Mouse (Mus musculus): ENCODE data around the gene Fhit. TPM values are rescaled to one million over a fixed set of nuclear protein-coding genes. Genes with fewer than 3 reads are reported as not detected.

Fhit gene
- polyA plus RNA-seq, 1 experiment from 2014 or later: 13.3 TPM

DNA sequence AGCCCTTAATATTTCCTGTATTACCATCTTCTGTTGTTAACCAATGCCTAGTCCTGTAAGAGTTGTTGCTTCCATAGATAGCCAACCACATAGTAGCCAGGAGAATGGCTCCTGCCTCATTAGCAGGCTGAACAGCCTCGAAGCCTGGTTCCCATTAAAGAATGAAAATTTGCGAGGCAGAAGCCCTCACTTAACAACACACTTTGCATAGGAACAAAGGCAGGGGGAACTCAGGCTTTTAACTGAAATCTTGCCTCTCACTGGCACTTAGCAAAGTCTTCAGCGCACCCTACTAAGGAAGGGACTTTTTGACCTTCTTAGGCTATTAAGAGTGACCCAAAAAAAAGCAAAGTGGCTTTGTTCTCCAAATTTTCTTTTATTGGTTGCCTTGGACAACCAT, 1529.3 kb downstream of the Fhit start:
- H3K27me3 ChIP-seq (ENCODE audit: insufficient read depth, low read length): no peaks in the 10 kb centered on the region
- no peak for TF ChIP-seq CTCF (IDR thresholded peaks at IDR 0.05; ENCODE audit: low read depth)
- no peak overlapping the region for H3K4me3 ChIP-seq (replicated peaks; ENCODE audit: low read depth, low read length)
- no peaks in the 10 kb centered on the region for H3K4me1 ChIP-seq (replicated peaks; ENCODE audit: insufficient read depth, low read length)
- H3K9ac ChIP-seq (ENCODE audit: low read depth, low read length): no peak overlapping the region
- WGBS: 27% methylated on average over 3 of the region's 3 CpGs
- H3K9me3 ChIP-seq (replicated peaks; ENCODE audit: low read length): no peaks in the 10 kb centered on the region
- no peak overlapping the region for H3K4me2 ChIP-seq (ENCODE audit: low read length)
- no peaks in the 10 kb centered on the region for H3K36me3 ChIP-seq (ENCODE audit: insufficient read depth, low read length)
- ATAC-seq (replicated peaks; ENCODE audit: low FRiP score, low read depth): no peak
- DNase-seq (ENCODE audit: low spot score): no peak
- no peak overlapping the region for H3K27ac ChIP-seq

DNA sequence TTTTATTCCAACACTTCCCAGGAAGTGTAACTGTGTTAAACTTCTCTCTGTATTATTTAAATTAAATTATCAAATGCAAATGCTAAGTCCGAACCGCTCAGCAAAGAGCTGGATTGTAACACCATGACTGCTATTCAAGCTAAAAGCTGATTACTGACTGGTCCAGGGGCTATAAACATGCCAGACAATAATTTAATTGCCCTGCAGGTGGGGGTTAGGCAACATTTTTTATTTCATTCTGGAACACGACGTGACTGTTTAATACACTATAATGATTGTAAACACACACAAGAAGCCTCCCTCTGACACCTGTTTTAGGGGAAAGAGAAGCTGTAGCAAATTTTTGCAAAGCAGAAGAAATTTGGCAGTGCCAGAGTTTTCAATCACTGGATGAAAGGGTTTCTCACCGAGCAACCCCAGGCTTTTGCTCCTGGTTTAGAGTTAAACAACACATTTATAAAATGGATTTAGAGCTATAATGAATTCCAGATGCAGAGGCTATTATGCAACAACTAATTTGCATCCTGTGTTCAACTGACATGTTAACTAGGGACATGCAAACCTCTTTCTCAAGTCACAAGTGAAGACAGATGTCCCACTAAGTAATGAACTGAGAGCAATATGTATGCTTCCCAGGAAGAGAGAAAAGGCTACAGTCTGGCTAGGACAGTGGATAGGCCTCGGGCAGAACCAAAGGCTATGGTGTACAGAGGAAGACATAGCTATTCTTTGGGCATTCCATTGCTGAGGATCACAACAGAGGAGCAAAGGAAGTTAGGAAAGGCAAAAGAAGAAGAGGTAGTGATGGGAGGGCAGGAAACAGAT, 1538.4 kb downstream of the Fhit start:
- Histone ChIP-seq H3K27me3 (ENCODE audit: insufficient read depth, low read length) (no peaks in the 10 kb centered on the region), H3K9ac (ENCODE audit: low read depth, low read length) (no peak overlapping the region), H3K4me1 (replicated peaks; ENCODE audit: insufficient read depth, low read length) (no peaks in the 10 kb centered on the region), H3K36me3 (ENCODE audit: insufficient read depth, low read length) (no peaks in the 10 kb centered on the region), H3K9me3 (replicated peaks; ENCODE audit: low read length) (no peaks in the 10 kb centered on the region), H3K4me3 (replicated peaks; ENCODE audit: low read depth, low read length) (no peak overlapping the region), H3K27ac (no peak overlapping the region), H3K4me2 (ENCODE audit: low read length) (no peak overlapping the region)
- DNase-seq (ENCODE audit: low spot score) (peak; percentile 10), ATAC-seq (replicated peaks; ENCODE audit: low FRiP score, low read depth) (no peak)
- WGBS: 40% methylated on average over 6 of the region's 6 CpGs
- TF ChIP-seq CTCF (IDR thresholded peaks at IDR 0.05; ENCODE audit: low read depth): no peak

DNA sequence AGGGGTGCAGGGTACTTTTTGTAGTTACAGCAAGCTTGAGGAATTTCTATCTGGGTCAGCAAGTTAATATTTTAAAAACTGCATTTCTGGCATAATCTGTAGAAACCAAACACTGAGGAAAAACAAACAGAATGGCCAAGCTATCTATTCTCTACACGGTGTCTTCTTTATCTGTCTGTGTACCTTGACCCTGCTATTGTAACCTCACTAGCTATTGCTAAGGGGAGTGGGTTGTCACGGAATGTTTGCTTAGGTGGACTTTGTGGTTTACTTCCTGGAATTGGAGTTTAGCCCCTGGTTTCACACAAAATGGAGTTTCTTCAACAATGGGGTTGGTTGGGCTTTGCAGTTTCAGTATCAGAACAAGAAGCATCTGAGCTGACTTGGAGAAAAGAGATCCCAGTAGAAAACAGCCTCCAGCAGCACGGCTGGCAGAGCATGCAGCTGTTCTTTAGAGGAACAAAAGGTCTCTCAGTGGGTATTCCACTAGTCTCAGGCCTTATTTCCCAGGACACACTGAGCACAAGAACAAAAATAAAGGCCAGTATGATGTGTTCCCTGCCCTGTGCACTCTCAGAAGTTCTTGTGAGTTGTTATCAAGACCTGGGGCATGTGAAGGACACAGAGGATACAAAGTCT, 1540.8 kb downstream of the Fhit start:
- Histone ChIP-seq H3K9ac (ENCODE audit: low read depth, low read length) (no peak overlapping the region), H3K4me1 (replicated peaks; ENCODE audit: insufficient read depth, low read length) (no peaks in the 10 kb centered on the region), H3K9me3 (replicated peaks; ENCODE audit: low read length) (no peaks in the 10 kb centered on the region), H3K27ac (no peak overlapping the region), H3K36me3 (ENCODE audit: insufficient read depth, low read length) (no peaks in the 10 kb centered on the region), H3K4me3 (replicated peaks; ENCODE audit: low read depth, low read length) (no peak overlapping the region), H3K27me3 (ENCODE audit: insufficient read depth, low read length) (no peaks in the 10 kb centered on the region), H3K4me2 (ENCODE audit: low read length) (no peak overlapping the region)
- ATAC-seq (replicated peaks; ENCODE audit: low FRiP score, low read depth) (no peak), DNase-seq (ENCODE audit: low spot score) (no peak)
- no peak for TF ChIP-seq CTCF (IDR thresholded peaks at IDR 0.05; ENCODE audit: low read depth)
- 31% methylated on average over 3 of the region's 3 CpGs for WGBS

DNA sequence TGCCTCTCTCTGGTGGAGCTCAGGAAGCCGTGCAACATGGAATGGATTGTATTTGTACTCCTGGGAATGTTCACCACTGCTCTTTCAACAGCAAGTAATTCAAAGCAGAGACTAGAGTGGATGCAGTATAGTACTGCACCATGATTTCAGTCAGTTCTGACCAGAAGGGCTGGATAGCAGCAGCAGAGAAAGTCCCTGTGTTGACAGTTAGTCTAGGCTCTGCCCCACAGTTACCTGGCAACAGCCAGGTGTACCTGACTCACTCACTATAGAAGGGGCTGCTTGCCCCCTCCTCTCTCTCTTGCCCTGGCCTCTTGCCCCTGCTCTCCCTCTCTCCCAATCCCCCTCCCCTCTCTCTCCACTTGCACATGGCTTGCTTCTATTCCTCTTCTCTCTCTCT, 1542.0 kb downstream of the Fhit start:
- H3K4me3 ChIP-seq (replicated peaks; ENCODE audit: low read depth, low read length): no peak overlapping the region
- H3K27ac ChIP-seq: no peak overlapping the region
- H3K4me1 ChIP-seq (replicated peaks; ENCODE audit: insufficient read depth, low read length): no peaks in the 10 kb centered on the region
- ATAC-seq (replicated peaks; ENCODE audit: low FRiP score, low read depth) (no peak), DNase-seq (ENCODE audit: low spot score) (no peak)
- 42% methylated on average over 1 of the region's 1 CpGs for WGBS
- no peak overlapping the region for H3K9ac ChIP-seq (ENCODE audit: low read depth, low read length)
- no peaks in the 10 kb centered on the region for H3K9me3 ChIP-seq (replicated peaks; ENCODE audit: low read length)
- no peak for TF ChIP-seq CTCF (IDR thresholded peaks at IDR 0.05; ENCODE audit: low read depth)
- no peaks in the 10 kb centered on the region for H3K36me3 ChIP-seq (ENCODE audit: insufficient read depth, low read length)
- H3K4me2 ChIP-seq (ENCODE audit: low read length): no peak overlapping the region
- H3K27me3 ChIP-seq (ENCODE audit: insufficient read depth, low read length): no peaks in the 10 kb centered on the region

DNA sequence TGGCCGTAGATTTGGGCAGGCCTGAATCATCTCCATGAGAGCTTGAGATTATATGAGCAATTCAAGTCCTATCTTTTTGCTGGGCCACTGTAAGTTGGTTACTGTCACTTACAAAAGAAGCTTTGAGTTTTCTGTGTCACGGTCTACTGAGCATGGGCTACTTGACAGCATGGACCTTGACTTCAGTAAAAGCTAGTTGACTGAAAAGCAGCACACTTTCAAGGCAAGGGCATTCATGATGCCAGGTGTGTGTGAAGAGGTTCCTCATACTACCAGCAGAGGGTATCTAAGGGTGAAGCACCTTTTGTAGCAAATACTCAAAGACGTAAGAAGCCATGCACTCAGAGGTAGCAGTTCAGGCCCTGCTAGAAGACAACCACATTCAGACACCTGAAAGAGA, 1548.7 kb downstream of the Fhit start:
- WGBS: 91% methylated on average over 3 of the region's 3 CpGs
- ATAC-seq (replicated peaks; ENCODE audit: low FRiP score, low read depth) (0 out of 2 replicates have a peak, but pooled peaks have one; percentile 66), DNase-seq (ENCODE audit: low spot score) (no peak)
- Histone ChIP-seq H3K9ac (ENCODE audit: low read depth, low read length) (no peak overlapping the region), H3K4me2 (ENCODE audit: low read length) (no peak overlapping the region), H3K4me3 (replicated peaks; ENCODE audit: low read depth, low read length) (no peak overlapping the region), H3K9me3 (replicated peaks; ENCODE audit: low read length) (no peaks in the 10 kb centered on the region), H3K27me3 (ENCODE audit: insufficient read depth, low read length) (no peaks in the 10 kb centered on the region), H3K36me3 (ENCODE audit: insufficient read depth, low read length) (no peaks in the 10 kb centered on the region), H3K4me1 (replicated peaks; ENCODE audit: insufficient read depth, low read length) (no peaks in the 10 kb centered on the region), H3K27ac (no peak overlapping the region)
- TF ChIP-seq CTCF (IDR thresholded peaks at IDR 0.05; ENCODE audit: low read depth): peak; percentile 28; the same call in 1 of the 2 replicates

DNA sequence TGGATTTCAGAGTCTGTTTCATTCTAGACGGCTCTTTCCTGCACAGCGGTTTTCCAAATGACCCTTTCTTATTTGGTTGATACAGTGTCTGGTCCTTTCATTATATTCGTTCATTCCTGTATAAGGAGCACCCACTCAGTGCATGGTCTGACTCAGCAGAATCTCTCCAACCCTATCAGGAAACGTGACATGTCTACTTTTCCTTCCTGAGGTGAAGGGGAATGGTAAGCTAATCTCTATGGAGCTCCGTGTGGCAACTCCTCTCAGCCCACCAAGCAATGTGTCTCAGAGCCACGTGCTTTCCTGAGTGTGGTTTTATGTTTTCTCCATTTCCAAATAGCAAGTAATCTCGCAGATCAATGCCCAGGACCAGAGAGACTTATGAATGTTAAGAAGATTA, 1552.7 kb downstream of the Fhit start:
- TF ChIP-seq CTCF (IDR thresholded peaks at IDR 0.05; ENCODE audit: low read depth): no peak
- H3K9me3 ChIP-seq (replicated peaks; ENCODE audit: low read length): no peaks in the 10 kb centered on the region
- H3K9ac ChIP-seq (ENCODE audit: low read depth, low read length): no peak overlapping the region
- no peak overlapping the region for H3K27ac ChIP-seq
- no peaks in the 10 kb centered on the region for H3K36me3 ChIP-seq (ENCODE audit: insufficient read depth, low read length)
- no peak overlapping the region for H3K4me2 ChIP-seq (ENCODE audit: low read length)
- DNase-seq (ENCODE audit: low spot score): no peak
- H3K4me3 ChIP-seq (replicated peaks; ENCODE audit: low read depth, low read length): no peak overlapping the region
- ATAC-seq (replicated peaks; ENCODE audit: low FRiP score, low read depth): no peak
- 80% methylated on average over 7 of the region's 7 CpGs for WGBS
- H3K4me1 ChIP-seq (replicated peaks; ENCODE audit: insufficient read depth, low read length): no peaks in the 10 kb centered on the region
- H3K27me3 ChIP-seq (ENCODE audit: insufficient read depth, low read length): no peaks in the 10 kb centered on the region
